Mouse (Mus musculus) heart, embryonic 15.5 days (tissue): Measurements from ENCODE around the gene Mcfd2. TPM values are rescaled to one million over a fixed set of nuclear protein-coding genes. Genes with fewer than 3 reads are reported as not detected.
"Not testable (repeated sequence)": the region's sequence is repeated elsewhere in the genome, so short reads cannot be mapped to it uniquely, and the experiment has no call there.

ENCODE experiments used
- ATAC-seq: fragments of 200-750 bp; cut with Nextera tagmentation; replicated peaks from 2 replicates; pipeline ENCODE4 v1.8.0; 2017; ENCODE audit warnings: low read depth, moderate TSS enrichment; ENCODE audit not compliant: insufficient number of reproducible peaks, insufficient read depth, low FRiP score
- H3K27ac ChIP-seq: fragments of 300-500 bp; sonication (generic); 2 replicates; pipeline ENCODE4 v1.5.1; 2015; ENCODE audit warnings: mild to moderate bottlenecking, inconsistent platforms
- H3K27me3 ChIP-seq: fragments of 300-500 bp; sonication (generic); 2 replicates; pipeline ENCODE4 v1.6.1; 2015; ENCODE audit warnings: inconsistent platforms
- H3K36me3 ChIP-seq: fragments of 300-500 bp; sonication (generic); 2 replicates; pipeline ENCODE4 v1.6.1; 2015; ENCODE audit warnings: mild to moderate bottlenecking, inconsistent platforms
- H3K4me1 ChIP-seq: fragments of 300-500 bp; sonication (generic); replicated peaks from 2 replicates; pipeline ENCODE4 v1.6.1; 2015; ENCODE audit warnings: inconsistent platforms
- H3K4me2 ChIP-seq: fragments of 300-500 bp; sonication (generic); 2 replicates; pipeline ENCODE4 v1.6.1; 2015; ENCODE audit warnings: inconsistent platforms, mild to moderate bottlenecking, moderate library complexity
- H3K4me3 ChIP-seq: fragments of 300-500 bp; sonication (generic); 2 replicates; pipeline ENCODE4 v1.5.1; 2015; ENCODE audit warnings: mild to moderate bottlenecking, inconsistent platforms
- H3K9ac ChIP-seq: fragments of 300-500 bp; sonication (generic); 2 replicates; pipeline ENCODE4 v1.6.1; 2015; ENCODE audit warnings: mild to moderate bottlenecking, inconsistent platforms
- H3K9me3 ChIP-seq: fragments of 300-500 bp; sonication (generic); replicated peaks from 2 replicates; pipeline ENCODE4 v1.6.1; 2016; ENCODE audit warnings: inconsistent platforms
- WGBS: fragments of 180-500 bp; shearing (Covaris S2); methylation state at CpG from one replicate; pipeline ENCODE4 v1.1.7; 2015; ENCODE audit warnings: mixed read lengths; 5-methylcytosine and 5-hydroxymethylcytosine counted together
- polyA plus RNA-seq: library from polyadenylated mRNA; unstranded; fragments of >200 nt; fragmentation: Nextera tagmentation; extraction: Ambion mirVana; gene quantifications from 2 replicates; pipeline ENCODE4 v1.2.1, GENCODE M21; 2015

Mcfd2 gene
- polyA plus RNA-seq, 1 experiment from 2014 or later, result 77.6 TPM

- Histone ChIP-seq H3K27me3 (no peaks in the 10 kb centered on the region), H3K9me3 (no peaks in the 10 kb centered on the region), H3K4me1 (peaks cover 5% of the 10 kb centered on the region), H3K27ac (no peak overlapping the region), H3K36me3 (no peaks in the 10 kb centered on the region), H3K9ac (no peak overlapping the region), H3K4me3 (no peak overlapping the region), H3K4me2 (no peak overlapping the region)
- WGBS, result 71% methylated on average over 11 of the region's 11 CpGs
- no peak; the same call in 1 of the 2 replicates for ATAC-seq
Observed at GRCm38 (mm10) chr17:87304151-87304894, 38.6 kb upstream of the Mcfd2 start.

DNA sequence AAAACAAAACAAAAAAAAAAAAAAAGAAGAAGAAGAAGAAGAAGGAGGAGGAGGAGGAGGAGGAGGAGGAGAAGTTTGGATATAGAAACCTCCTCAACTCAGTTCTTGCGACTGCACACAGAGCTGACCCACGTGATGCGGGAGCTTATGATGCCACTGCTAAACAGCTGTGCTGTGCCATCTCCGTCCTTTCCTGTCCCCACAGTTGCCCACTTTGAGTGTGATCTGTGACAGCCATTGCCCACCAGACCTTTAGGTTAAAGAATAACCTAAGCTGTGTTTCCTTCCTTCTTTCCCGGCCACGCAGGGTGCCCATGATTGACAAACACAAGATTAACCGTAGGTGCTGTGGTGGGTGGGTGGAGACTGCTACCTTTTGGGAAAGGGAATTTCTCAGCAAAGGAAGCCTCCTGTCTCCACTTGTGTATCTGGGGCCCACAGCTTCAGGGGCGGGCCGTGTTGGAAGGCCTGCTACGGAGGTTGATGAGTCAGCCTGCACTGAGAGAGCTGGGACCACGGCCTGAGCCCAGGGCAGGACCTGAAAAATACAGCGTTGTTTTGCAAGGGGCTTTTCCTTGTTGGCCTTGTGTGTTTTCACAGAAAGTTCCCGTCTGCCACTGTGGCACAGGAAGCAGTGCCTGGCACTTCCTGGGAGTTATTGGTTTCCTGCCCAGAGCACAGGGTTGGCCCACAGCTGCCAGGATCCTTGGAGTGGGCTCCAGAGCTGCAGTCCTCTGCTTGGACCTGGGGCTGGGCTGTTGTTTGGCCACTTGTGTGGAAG lies 36.5 kb upstream of the Mcfd2 start:
- no peak for ATAC-seq
- 55% methylated on average over 13 of the region's 13 CpGs for WGBS

DNA sequence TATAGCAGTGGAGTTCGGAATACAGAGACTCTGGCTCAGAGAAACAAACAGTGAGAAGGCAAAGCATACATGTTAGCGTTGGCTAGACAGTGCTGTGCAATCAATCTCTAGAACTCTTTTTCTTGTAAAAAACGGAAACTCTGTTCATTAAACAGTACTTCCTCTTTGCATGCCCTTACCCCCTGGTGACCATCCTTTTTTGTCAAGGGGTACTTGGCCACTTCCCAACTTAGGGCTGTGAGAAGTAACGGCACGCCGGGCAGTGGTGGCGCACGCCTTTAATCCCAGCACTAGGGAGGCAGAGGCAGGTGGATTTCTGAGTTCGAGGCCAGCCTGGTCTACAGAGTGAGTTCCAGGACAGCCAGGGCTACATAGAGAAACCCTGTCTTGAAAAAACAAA lies 35.9 kb upstream of the Mcfd2 start:
- not testable (repeated sequence) for ATAC-seq, H3K9me3 ChIP-seq, H3K27ac ChIP-seq, H3K4me3 ChIP-seq, H3K36me3 ChIP-seq, H3K27me3 ChIP-seq, H3K4me2 ChIP-seq, H3K9ac ChIP-seq
- peaks cover 11% of the 10 kb centered on the region for H3K4me1 ChIP-seq
- WGBS, result 82% methylated on average over 9 of the region's 9 CpGs

More for the DNA sequence above, 36.5 kb upstream of the Mcfd2 start:
- Histone ChIP-seq H3K4me1 (peaks cover 11% of the 10 kb centered on the region), H3K9me3 (no peaks in the 10 kb centered on the region), H3K27me3 (no peaks in the 10 kb centered on the region), H3K27ac (no peak overlapping the region), H3K4me2 (no peak overlapping the region), H3K4me3 (no peak overlapping the region), H3K9ac (no peak overlapping the region), H3K36me3 (no peaks in the 10 kb centered on the region)

DNA sequence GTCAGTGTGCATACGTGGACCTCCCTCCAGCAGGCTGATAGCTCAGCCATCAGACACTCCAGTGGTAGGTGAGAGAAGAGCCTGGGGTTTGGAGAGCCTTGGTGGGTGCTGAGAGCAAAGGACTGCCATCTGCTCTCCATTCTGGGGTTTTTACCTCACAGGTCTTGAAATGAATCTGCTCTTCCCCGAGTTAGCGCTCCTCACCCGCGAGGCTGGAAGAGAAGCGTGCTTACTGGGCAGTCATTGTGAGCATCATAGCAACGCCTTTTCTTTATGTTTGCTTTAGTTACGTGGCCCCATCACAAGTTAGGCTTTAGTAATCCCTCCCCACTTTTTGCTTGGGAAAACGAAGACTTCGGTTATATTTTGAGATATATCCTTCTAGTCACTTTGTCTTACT lies 34.6 kb upstream of the Mcfd2 start:
- no peak overlapping the region for H3K27ac ChIP-seq
- H3K9me3 ChIP-seq, result no peaks in the 10 kb centered on the region
- no peak for ATAC-seq
- 78% methylated on average over 10 of the region's 10 CpGs for WGBS
- no peak overlapping the region for H3K4me3 ChIP-seq
- peaks cover 11% of the 10 kb centered on the region for H3K4me1 ChIP-seq
- no peak overlapping the region for H3K9ac ChIP-seq
- H3K36me3 ChIP-seq, result no peaks in the 10 kb centered on the region
- no peak overlapping the region for H3K4me2 ChIP-seq
- no peaks in the 10 kb centered on the region for H3K27me3 ChIP-seq

GRCm38 (mm10) chr17:87298944-87299343 lies 33.2 kb upstream of the Mcfd2 start:
- no peak for ATAC-seq
- no peaks in the 10 kb centered on the region for H3K27me3 ChIP-seq
- no peaks in the 10 kb centered on the region for H3K9me3 ChIP-seq
- no peak overlapping the region for H3K4me3 ChIP-seq
- 45% methylated on average over 6 of the region's 6 CpGs for WGBS
- no peak overlapping the region for H3K4me2 ChIP-seq
- no peak overlapping the region for H3K9ac ChIP-seq
- H3K27ac ChIP-seq, result no peak overlapping the region
- no peaks in the 10 kb centered on the region for H3K36me3 ChIP-seq
- peaks cover 11% of the 10 kb centered on the region for H3K4me1 ChIP-seq

- not testable (repeated sequence) for H3K4me1 ChIP-seq, H3K36me3 ChIP-seq, ATAC-seq, H3K27ac ChIP-seq, H3K4me3 ChIP-seq, H3K9me3 ChIP-seq, H3K4me2 ChIP-seq, H3K27me3 ChIP-seq, H3K9ac ChIP-seq
- 70% methylated on average over 1 of the region's 1 CpGs for WGBS
Observed at GRCm38 (mm10) chr17:87296701-87297100, 31.0 kb upstream of the Mcfd2 start.

DNA sequence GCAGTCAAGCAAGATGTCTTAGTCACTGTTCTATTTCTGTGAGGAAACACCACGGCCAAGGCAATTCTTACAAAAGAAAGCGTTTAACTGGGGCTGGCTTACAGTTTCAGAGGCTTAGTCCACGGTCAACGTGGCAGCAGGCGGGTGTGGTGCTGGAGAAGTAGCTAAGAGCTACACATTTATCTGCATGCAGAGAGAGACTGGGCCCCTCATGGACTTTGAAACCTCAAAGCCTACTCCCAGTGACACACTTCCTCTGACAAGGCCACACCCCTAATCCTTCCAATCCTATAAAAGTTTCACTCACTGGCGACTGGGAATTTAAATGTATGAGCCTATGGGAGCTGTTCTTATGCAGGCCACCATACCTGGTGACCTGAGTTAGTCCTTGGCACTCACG lies 30.0 kb upstream of the Mcfd2 start:
- no peak for ATAC-seq
- Histone ChIP-seq H3K9ac (no peak overlapping the region), H3K4me1 (peaks cover 8% of the 10 kb centered on the region), H3K4me2 (no peak overlapping the region), H3K9me3 (no peaks in the 10 kb centered on the region), H3K27ac (no peak overlapping the region), H3K36me3 (no peaks in the 10 kb centered on the region), H3K4me3 (no peak overlapping the region), H3K27me3 (no peaks in the 10 kb centered on the region)
- 79% methylated on average over 7 of the region's 7 CpGs for WGBS

DNA sequence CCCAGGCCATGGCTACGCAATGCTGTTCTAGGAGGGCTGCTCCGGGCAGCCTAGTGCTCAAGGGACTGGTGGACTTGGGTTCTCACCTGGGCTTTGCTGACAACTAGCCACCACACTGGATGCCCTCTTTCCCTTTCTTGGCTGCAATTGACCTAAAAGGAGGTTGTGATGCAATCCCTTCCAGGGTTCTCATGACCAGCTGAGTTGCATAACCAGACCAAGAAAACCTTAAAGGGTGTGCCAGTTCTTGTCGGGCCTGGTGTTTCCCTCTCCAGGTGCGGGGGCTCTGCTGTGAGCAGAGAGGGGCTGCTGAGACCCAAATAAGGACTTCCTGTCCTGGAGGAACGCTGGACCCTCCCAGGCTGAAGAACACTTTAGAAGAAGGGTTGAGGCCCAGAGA lies 27.4 kb upstream of the Mcfd2 start:
- no peak for ATAC-seq
- 83% methylated on average over 5 of the region's 5 CpGs for WGBS

GRCm38 (mm10) chr17:87291782-87292181 lies 26.0 kb upstream of the Mcfd2 start:
- Histone ChIP-seq H3K27ac (no peak overlapping the region), H3K4me1 (no peaks in the 10 kb centered on the region), H3K9ac (no peak overlapping the region), H3K9me3 (no peaks in the 10 kb centered on the region), H3K27me3 (peaks cover 12% of the 10 kb centered on the region; the same call in 1 of the 2 replicates), H3K4me3 (no peak overlapping the region), H3K4me2 (no peak overlapping the region), H3K36me3 (no peaks in the 10 kb centered on the region)
- WGBS, result 80% methylated on average over 5 of the region's 5 CpGs
- no peak for ATAC-seq

More for the DNA sequence above, 27.4 kb upstream of the Mcfd2 start:
- Histone ChIP-seq H3K9me3 (no peaks in the 10 kb centered on the region), H3K27ac (no peak overlapping the region), H3K4me2 (no peak overlapping the region), H3K9ac (no peak overlapping the region), H3K27me3 (peaks cover 5% of the 10 kb centered on the region; the same call in 1 of the 2 replicates), H3K4me3 (no peak overlapping the region), H3K4me1 (no peaks in the 10 kb centered on the region), H3K36me3 (no peaks in the 10 kb centered on the region)

- no peak overlapping the region for H3K9ac ChIP-seq
- no peaks in the 10 kb centered on the region for H3K9me3 ChIP-seq
- H3K4me1 ChIP-seq, result no peaks in the 10 kb centered on the region
- H3K36me3 ChIP-seq, result no peaks in the 10 kb centered on the region
- WGBS, result 91% methylated on average over 7 of the region's 7 CpGs
- H3K27me3 ChIP-seq, result peaks cover 14% of the 10 kb centered on the region; the same call in 1 of the 2 replicates
- no peak overlapping the region for H3K4me2 ChIP-seq
- no peak for ATAC-seq
- no peak overlapping the region for H3K27ac ChIP-seq
- no peak overlapping the region for H3K4me3 ChIP-seq
Observed at GRCm38 (mm10) chr17:87291037-87291436, 25.3 kb upstream of the Mcfd2 start.

- Histone ChIP-seq H3K9me3 (no peaks in the 10 kb centered on the region), H3K4me2 (no peak overlapping the region), H3K27me3 (peaks cover 29% of the 10 kb centered on the region), H3K4me3 (no peak overlapping the region), H3K36me3 (no peaks in the 10 kb centered on the region), H3K27ac (no peak overlapping the region), H3K9ac (no peak overlapping the region), H3K4me1 (no peaks in the 10 kb centered on the region; the same call in 1 of the 2 replicates)
- ATAC-seq, result no peak
- WGBS, result 71% methylated on average over 5 of the region's 5 CpGs
Observed at GRCm38 (mm10) chr17:87289367-87289766, 23.6 kb upstream of the Mcfd2 start.
